Mouse (Mus musculus) midbrain, embryonic 11.5 days (tissue): Measurements from ENCODE around the gene Taf1a. TPM values are rescaled to one million over a fixed set of nuclear protein-coding genes. Genes with fewer than 3 reads are reported as not detected.
"Not testable (repeated sequence)": the region's sequence is repeated elsewhere in the genome, so short reads cannot be mapped to it uniquely, and the experiment has no call there.

ENCODE experiments used
- ATAC-seq: fragments of 200-750 bp; cut with Nextera tagmentation; 2 replicates; pipeline ENCODE4 v1.8.0; 2017; ENCODE audit warnings: moderate TSS enrichment, moderate library complexity; ENCODE audit not compliant: low FRiP score
- DNase-seq: peaks from one replicate; pipeline ENCODE4 v3.0.0; 2015; ENCODE audit warnings: low spot score; ENCODE audit errors: missing footprints
- H3K27ac ChIP-seq: fragments of 300-500 bp; sonication (generic); 2 replicates; pipeline ENCODE4 v1.5.1; 2014; ENCODE audit warnings: low read depth, low read length
- H3K27me3 ChIP-seq: fragments of 300-500 bp; sonication (generic); 2 replicates; pipeline ENCODE4 v1.6.1; 2014; ENCODE audit warnings: mild to moderate bottlenecking, low read length, moderate library complexity, mixed read lengths; ENCODE audit not compliant: control insufficient read depth, insufficient read depth
- H3K36me3 ChIP-seq: fragments of 300-500 bp; sonication (generic); 2 replicates; pipeline ENCODE4 v1.6.1; 2014; ENCODE audit warnings: mild to moderate bottlenecking, low read length, moderate library complexity, mixed read lengths; ENCODE audit not compliant: control insufficient read depth, insufficient read depth
- H3K4me1 ChIP-seq: fragments of 300-500 bp; sonication (generic); 2 replicates; pipeline ENCODE4 v1.6.1; 2014; ENCODE audit warnings: low read length; ENCODE audit not compliant: control insufficient read depth, insufficient read depth
- H3K4me2 ChIP-seq: fragments of 300-500 bp; sonication (generic); 2 replicates; pipeline ENCODE4 v1.6.1; 2014; ENCODE audit warnings: mild to moderate bottlenecking, moderate library complexity
- H3K4me3 ChIP-seq: fragments of 300-500 bp; sonication (generic); 2 replicates; pipeline ENCODE4 v1.5.1; 2014; ENCODE audit warnings: low read depth, low read length
- H3K9ac ChIP-seq: fragments of 300-500 bp; sonication (generic); 2 replicates; pipeline ENCODE4 v1.6.1; 2014; ENCODE audit warnings: low read length
- H3K9me3 ChIP-seq: fragments of 300-500 bp; sonication (generic); 2 replicates; pipeline ENCODE4 v1.6.1; 2016; ENCODE audit warnings: low read length; ENCODE audit not compliant: control insufficient read depth
- WGBS: fragments of 180-500 bp; shearing (Covaris S2); extraction: QIAGEN DNeasy Blood & Tissue Kit; methylation state at CpG from one replicate; pipeline ENCODE4 v1.1.7; 2014; 5-methylcytosine and 5-hydroxymethylcytosine counted together
- polyA plus RNA-seq: library from polyadenylated mRNA; unstranded; fragments of >200 nt; fragmentation: Nextera tagmentation; extraction: Ambion mirVana; gene quantifications from 2 replicates; pipeline ENCODE4 v1.2.1, GENCODE M21; 2014

Gene Taf1a
- polyA plus RNA-seq, 1 experiment from 2014 or later: 17.0 TPM

GRCm38 (mm10) chr1:183382621-183383020 is 6.2 kb upstream of the Taf1a start:
- Histone ChIP-seq H3K4me1 (no peaks in the 10 kb centered on the region), H3K4me3 (no peak overlapping the region), H3K4me2 (no peak overlapping the region), H3K27me3 (no peaks in the 10 kb centered on the region), H3K9ac (no peak overlapping the region), H3K36me3 (no peaks in the 10 kb centered on the region), H3K27ac (no peak overlapping the region), H3K9me3 (no peaks in the 10 kb centered on the region)
- 85% methylated on average over 2 of the region's 2 CpGs for WGBS
- DNase-seq (no peak), ATAC-seq (no peak)

DNA sequence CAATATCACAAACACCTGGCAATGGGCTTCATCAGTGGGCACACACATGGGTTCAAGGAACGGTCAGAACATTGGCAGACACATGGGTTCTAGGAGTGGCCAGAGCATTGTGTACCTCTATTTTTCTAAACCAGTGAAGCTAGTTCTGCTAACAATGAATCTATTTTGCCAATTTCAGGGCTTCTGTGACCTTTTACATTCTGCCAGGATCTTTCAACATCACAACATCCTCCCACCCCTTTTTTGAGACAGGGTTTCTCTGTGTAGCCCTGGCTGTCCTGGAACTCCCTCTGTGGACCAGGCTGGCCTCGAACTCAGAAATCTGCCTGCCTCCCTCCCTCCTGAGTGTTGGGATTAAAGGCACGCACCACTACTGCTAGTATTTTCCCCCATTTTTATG is 1.4 kb upstream of the Taf1a start:
- not testable (repeated sequence) for H3K36me3 ChIP-seq, H3K9me3 ChIP-seq, H3K4me3 ChIP-seq, H3K9ac ChIP-seq, H3K27me3 ChIP-seq, H3K4me1 ChIP-seq, H3K27ac ChIP-seq, H3K4me2 ChIP-seq, DNase-seq, ATAC-seq
- 81% methylated on average over 3 of the region's 3 CpGs for WGBS

DNA sequence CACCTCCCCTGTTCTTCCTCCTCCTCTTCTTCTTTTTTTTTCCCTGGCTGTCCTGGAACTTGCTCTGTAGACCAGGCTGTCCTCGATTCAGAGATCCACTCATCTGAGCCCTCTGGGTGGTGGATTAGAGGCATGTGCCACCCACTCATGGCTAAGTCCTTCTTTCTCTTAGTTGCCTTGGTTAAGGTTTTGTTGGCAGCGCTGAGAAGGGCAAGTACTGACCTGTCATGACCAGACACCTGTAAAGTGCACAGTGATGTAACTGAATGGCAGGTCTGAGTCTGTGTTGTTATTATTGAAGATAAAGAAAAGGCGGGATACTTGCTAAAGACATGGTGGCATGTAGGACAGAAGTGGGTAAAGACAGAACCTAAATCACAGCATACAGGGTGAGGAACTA is 14.6 kb downstream of the Taf1a start:
- H3K4me3 ChIP-seq: no peak overlapping the region
- peaks cover 17% of the 10 kb centered on the region for H3K36me3 ChIP-seq
- H3K27me3 ChIP-seq: no peaks in the 10 kb centered on the region
- 88% methylated on average over 3 of the region's 3 CpGs for WGBS
- H3K27ac ChIP-seq: no peak overlapping the region
- no peak overlapping the region for H3K9ac ChIP-seq
- H3K4me2 ChIP-seq: no peak overlapping the region
- DNase-seq: no peak
- H3K9me3 ChIP-seq: no peaks in the 10 kb centered on the region
- no peaks in the 10 kb centered on the region for H3K4me1 ChIP-seq
- no peak for ATAC-seq

DNA sequence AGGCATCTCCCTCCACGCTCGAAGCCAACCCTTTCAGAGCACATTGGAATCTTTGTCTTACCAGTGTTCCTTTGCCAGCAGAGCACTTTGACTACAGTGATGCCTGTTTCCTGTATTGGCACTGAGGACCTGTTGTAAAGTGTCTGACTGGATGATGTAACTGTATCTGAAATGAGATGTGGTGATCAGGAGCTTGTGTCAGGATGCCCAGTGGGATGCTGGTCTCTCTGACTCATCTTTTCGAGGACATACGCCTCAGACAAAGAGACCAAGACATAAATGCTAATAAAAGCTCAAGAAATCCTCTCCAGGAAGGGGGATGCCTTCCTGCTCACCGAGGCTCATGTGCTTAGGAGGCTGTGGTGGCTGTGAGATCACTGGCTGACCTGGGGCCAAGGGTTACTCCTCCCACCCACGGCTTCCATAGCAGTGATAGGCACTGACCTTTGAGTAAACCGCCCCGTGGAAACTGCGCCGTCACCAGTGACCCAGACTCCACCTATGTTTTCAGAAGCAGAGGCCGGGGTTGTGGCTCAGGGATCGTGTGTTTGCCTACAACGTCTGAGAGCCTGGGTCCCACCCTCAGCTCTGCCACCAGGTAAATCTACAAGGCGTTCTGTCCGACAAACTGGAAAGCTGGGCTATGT is 25.4 kb downstream of the Taf1a start:
- no peak overlapping the region for H3K27ac ChIP-seq
- no peaks in the 10 kb centered on the region for H3K4me1 ChIP-seq
- 94% methylated on average over 15 of the region's 15 CpGs for WGBS
- no peak overlapping the region for H3K4me3 ChIP-seq
- DNase-seq: no peak
- peaks cover 8% of the 10 kb centered on the region; the same call in 1 of the 2 replicates for H3K36me3 ChIP-seq
- no peaks in the 10 kb centered on the region for H3K9me3 ChIP-seq
- no peak overlapping the region for H3K4me2 ChIP-seq
- no peak for ATAC-seq
- no peaks in the 10 kb centered on the region for H3K27me3 ChIP-seq
- no peak overlapping the region for H3K9ac ChIP-seq

DNA sequence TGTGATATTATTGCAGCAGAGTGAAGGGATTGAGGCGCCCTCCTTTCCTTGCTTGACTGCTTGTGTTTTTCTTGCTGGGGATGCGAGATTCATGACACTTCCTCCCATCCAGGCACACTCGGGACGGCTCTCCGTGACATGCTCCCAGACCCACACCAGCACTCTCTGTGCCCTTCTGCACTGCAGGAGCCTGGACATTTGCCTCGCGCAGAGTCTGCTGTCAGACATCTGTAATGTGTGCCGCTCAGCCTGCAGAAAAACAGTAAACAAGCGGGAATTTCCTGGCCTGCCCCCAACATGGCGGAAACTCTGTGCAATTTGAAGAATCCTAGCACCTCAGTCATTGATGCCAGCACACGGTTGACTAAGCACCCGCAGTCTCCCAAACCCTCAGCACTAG is 29.1 kb downstream of the Taf1a start, which contains the start of gene Hhipl2:
TSS of gene Hhipl2 (plus strand) at position 343 of the 400 bp plus-strand sequence.
- Histone ChIP-seq H3K27ac (no peak within 1 kb of the TSS), H3K4me2 (no peak within 1 kb of the TSS), H3K4me3 (no peak within 1 kb of the TSS), H3K9ac (no peak within 1 kb of the TSS), H3K9me3 (no peaks in the 10 kb centered on the region), H3K27me3 (no peaks in the 10 kb centered on the region), H3K4me1 (no peaks in the 10 kb centered on the region), H3K36me3 (no peaks in the 10 kb centered on the region)
- no peak for DNase-seq
- WGBS: 84% methylated on average over 12 of the region's 12 CpGs
- ATAC-seq: no peak

DNA sequence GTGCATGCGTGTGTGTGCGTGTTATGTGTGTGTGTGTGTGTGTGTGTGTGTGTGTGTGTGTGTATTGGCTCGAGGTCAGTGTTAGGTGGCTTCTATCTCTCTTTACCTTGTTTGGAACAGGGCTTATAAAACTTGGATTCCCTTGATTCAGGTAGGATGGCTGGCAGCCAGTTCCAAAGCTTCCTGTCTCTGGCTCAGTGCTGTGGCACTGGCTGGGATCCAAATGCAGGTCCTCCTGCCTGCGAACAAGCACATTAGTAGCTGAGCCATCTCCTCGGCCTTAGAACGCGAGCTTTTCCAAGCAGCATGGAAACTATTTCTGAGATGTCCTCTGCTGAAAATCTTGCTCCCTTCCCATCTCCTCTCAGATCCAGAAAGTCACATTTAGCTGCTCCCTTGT is 31.0 kb downstream of the Taf1a start:
- no peak for ATAC-seq
- no peaks in the 10 kb centered on the region for H3K9me3 ChIP-seq
- no peaks in the 10 kb centered on the region for H3K36me3 ChIP-seq
- no peaks in the 10 kb centered on the region for H3K27me3 ChIP-seq
- H3K27ac ChIP-seq: no peak overlapping the region
- H3K4me2 ChIP-seq: no peak overlapping the region
- 93% methylated on average over 7 of the region's 7 CpGs for WGBS
- H3K4me3 ChIP-seq: no peak overlapping the region
- no peak for DNase-seq
- H3K9ac ChIP-seq: no peak overlapping the region
- H3K4me1 ChIP-seq: no peaks in the 10 kb centered on the region

DNA sequence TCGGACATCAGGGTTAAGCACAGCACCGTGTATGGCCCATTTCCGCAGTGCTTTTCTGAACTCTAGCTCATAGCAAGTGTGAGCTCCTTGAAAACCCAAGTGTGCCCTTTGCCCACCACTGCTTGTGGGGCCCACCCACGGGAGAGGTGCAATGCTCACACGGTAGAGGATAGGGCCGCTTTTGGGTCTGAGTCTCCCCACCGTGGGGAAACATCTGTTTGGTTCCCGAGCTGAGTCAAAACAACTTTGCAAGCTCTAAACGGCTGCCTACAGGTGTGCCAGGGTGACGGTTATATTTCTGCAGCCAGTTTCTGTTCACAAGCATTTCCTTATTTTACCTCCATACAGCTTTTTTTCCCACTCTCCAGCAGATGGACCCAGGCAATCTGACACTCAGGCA is 31.5 kb downstream of the Taf1a start:
- no peak overlapping the region for H3K9ac ChIP-seq
- H3K4me2 ChIP-seq: no peak overlapping the region
- H3K27me3 ChIP-seq: no peaks in the 10 kb centered on the region
- no peaks in the 10 kb centered on the region for H3K36me3 ChIP-seq
- H3K27ac ChIP-seq: no peak overlapping the region
- H3K4me3 ChIP-seq: no peak overlapping the region
- DNase-seq: no peak
- WGBS: 91% methylated on average over 10 of the region's 10 CpGs
- H3K4me1 ChIP-seq: no peaks in the 10 kb centered on the region
- no peaks in the 10 kb centered on the region for H3K9me3 ChIP-seq
- no peak for ATAC-seq

DNA sequence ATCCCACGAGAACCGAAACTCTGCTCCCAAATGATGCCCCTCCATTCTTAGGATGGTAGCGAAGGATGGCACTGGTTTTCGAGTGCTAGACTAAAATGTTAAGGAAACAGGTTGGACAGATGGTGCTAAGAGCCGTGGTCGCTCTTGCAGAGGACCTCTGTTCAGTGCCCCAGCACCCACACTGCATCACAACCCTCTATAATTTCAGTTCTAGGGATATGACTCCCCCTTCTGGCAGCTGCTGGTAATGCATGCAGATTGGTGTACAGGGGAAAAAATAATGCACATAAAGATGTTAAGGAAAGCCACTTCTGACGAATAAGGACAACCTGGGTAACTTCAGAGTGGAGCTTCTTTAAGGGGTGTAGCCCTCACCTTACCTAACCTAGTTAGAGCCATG is 35.3 kb downstream of the Taf1a start:
- no peaks in the 10 kb centered on the region for H3K27me3 ChIP-seq
- no peaks in the 10 kb centered on the region for H3K9me3 ChIP-seq
- no peak overlapping the region for H3K4me2 ChIP-seq
- 89% methylated on average over 7 of the region's 7 CpGs for WGBS
- no peak overlapping the region for H3K9ac ChIP-seq
- no peak overlapping the region for H3K4me3 ChIP-seq
- ATAC-seq (no peak), DNase-seq (no peak)
- H3K4me1 ChIP-seq: no peaks in the 10 kb centered on the region
- no peaks in the 10 kb centered on the region for H3K36me3 ChIP-seq
- no peak overlapping the region for H3K27ac ChIP-seq

DNA sequence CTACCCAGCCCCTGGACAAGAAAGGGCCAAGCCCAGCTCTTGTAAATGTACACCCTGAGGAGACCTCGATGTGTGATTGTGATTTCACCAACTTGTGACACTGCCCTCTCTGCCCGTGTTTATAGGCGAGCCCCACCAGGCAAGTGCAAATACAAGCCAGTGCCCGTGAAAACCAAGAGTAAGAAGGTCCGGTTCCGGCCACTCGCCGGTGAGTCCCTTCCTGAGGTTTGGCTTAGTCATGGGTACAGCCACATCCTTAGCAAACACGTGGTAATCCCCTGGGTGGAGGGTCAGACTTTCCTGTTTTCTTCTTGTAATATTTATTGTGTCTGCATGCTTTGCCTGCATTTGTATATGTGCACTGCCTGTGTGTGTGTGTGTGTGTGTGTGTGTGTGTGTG is 46.1 kb downstream of the Taf1a start:
- H3K4me2 ChIP-seq: no peak overlapping the region
- no peak overlapping the region for H3K4me3 ChIP-seq
- no peak overlapping the region for H3K9ac ChIP-seq
- DNase-seq (no peak), ATAC-seq (no peak)
- no peak overlapping the region for H3K27ac ChIP-seq
- no peaks in the 10 kb centered on the region for H3K9me3 ChIP-seq
- no peaks in the 10 kb centered on the region for H3K4me1 ChIP-seq
- 86% methylated on average over 9 of the region's 9 CpGs for WGBS
- H3K27me3 ChIP-seq: no peaks in the 10 kb centered on the region
- no peaks in the 10 kb centered on the region for H3K36me3 ChIP-seq
